Mouse (Mus musculus) liver, embryonic 16.5 days (tissue): ENCODE measurements around the gene Hexdc. TPM values are rescaled to one million over a fixed set of nuclear protein-coding genes. Genes with fewer than 3 reads are reported as not detected.

ENCODE experiments used
- ATAC-seq: fragments of 200-750 bp; cut with Nextera tagmentation; 2 replicates; pipeline ENCODE4 v1.8.0; 2017; ENCODE audit warnings: low read depth, mild to moderate bottlenecking, moderate number of reproducible peaks, moderate library complexity
- H3K27ac ChIP-seq: fragments of 300-500 bp; sonication (generic); 2 replicates; pipeline ENCODE4 v1.5.1; 2014; ENCODE audit warnings: mild to moderate bottlenecking, low read length
- H3K27me3 ChIP-seq: fragments of 300-500 bp; sonication (generic); 2 replicates; pipeline ENCODE4 v1.6.1; 2014; ENCODE audit warnings: low read depth, low read length, mixed read lengths; ENCODE audit not compliant: control insufficient read depth, insufficient read depth
- H3K36me3 ChIP-seq: fragments of 300-500 bp; sonication (generic); 2 replicates; pipeline ENCODE4 v1.6.1; 2014; ENCODE audit warnings: mild to moderate bottlenecking; ENCODE audit not compliant: control insufficient read depth, insufficient read depth
- H3K4me1 ChIP-seq: fragments of 300-500 bp; sonication (generic); 2 replicates; pipeline ENCODE4 v1.6.1; 2014; ENCODE audit warnings: low read depth, low read length, mixed read lengths; ENCODE audit not compliant: control insufficient read depth
- H3K4me2 ChIP-seq: fragments of 300-500 bp; sonication (generic); 2 replicates; pipeline ENCODE4 v1.6.1; 2014; ENCODE audit warnings: low read depth, low read length, mixed read lengths
- H3K4me3 ChIP-seq: fragments of 300-500 bp; sonication (generic); 2 replicates; pipeline ENCODE4 v1.5.1; 2014; ENCODE audit warnings: low read depth, mild to moderate bottlenecking, low read length
- H3K9ac ChIP-seq: fragments of 300-500 bp; sonication (generic); 2 replicates; pipeline ENCODE4 v1.6.1; 2014; ENCODE audit warnings: low read depth, low read length
- H3K9me3 ChIP-seq: fragments of 300-500 bp; sonication (generic); replicated peaks from 2 replicates; pipeline ENCODE4 v1.6.1; 2016; ENCODE audit warnings: low read length; ENCODE audit not compliant: control insufficient read depth
- WGBS: fragments of 180-500 bp; shearing (Covaris S2); extraction: QIAGEN DNeasy Blood & Tissue Kit; methylation state at CpG from one replicate; pipeline ENCODE4 v1.1.7; 2014; ENCODE audit not compliant: insufficient replicate concordance; 5-methylcytosine and 5-hydroxymethylcytosine counted together
- polyA plus RNA-seq: library from polyadenylated mRNA; unstranded; fragments of >200 nt; fragmentation: Nextera tagmentation; extraction: Ambion mirVana; gene quantifications from 2 replicates; pipeline ENCODE4 v1.2.1, GENCODE M21; 2015

Gene Hexdc
- polyA plus RNA-seq, result 2.9 and 3.1 TPM in 2 replicates

- Histone ChIP-seq H3K9me3 (no peaks in the 10 kb centered on the region), H3K4me1 (peaks cover 17% of the 10 kb centered on the region), H3K27ac (peak within 1 kb of the TSS; percentile 77), H3K9ac (peak within 1 kb of the TSS; percentile 76), H3K36me3 (no peaks in the 10 kb centered on the region), H3K27me3 (no peaks in the 10 kb centered on the region), H3K4me2 (peak within 1 kb of the TSS; percentile 88), H3K4me3 (peak within 1 kb of the TSS; percentile 86)
- peak; percentile 99 for ATAC-seq
- WGBS, result under 1% methylated on average over 70 of the region's 70 CpGs
Measured at GRCm38 (mm10) chr11:121204161-121205006, at the start of gene Hexdc, which contains the start of gene Ogfod3. Hexdc (plus strand) TSS chr11:121204433. Ogfod3 (minus strand) TSS chr11:121204711.

GRCm38 (mm10) chr11:121156411-121156891, 47.8 kb upstream of the Hexdc start:
- peak overlapping the region; percentile 31 for H3K4me3 ChIP-seq
- WGBS, result 4% methylated on average over 45 of the region's 45 CpGs

GRCm38 (mm10) chr11:121159971-121160370, 44.3 kb upstream of the Hexdc start, which contains the start of gene Uts2r:
Uts2r (plus strand) TSS chr11:121160271.
- Histone ChIP-seq H3K27me3 (peaks cover 32% of the 10 kb centered on the region), H3K36me3 (no peaks in the 10 kb centered on the region), H3K9me3 (no peaks in the 10 kb centered on the region), H3K4me3 (no peak within 1 kb of the TSS), H3K27ac (no peak within 1 kb of the TSS), H3K4me2 (no peak within 1 kb of the TSS), H3K9ac (no peak within 1 kb of the TSS), H3K4me1 (no peaks in the 10 kb centered on the region)
- WGBS, result 71% methylated on average over 5 of the region's 5 CpGs
- ATAC-seq, result no peak

More at GRCm38 (mm10) chr11:121156411-121156891, 47.8 kb upstream of the Hexdc start:
- no peak overlapping the region for H3K9ac ChIP-seq
- no peaks in the 10 kb centered on the region for H3K4me1 ChIP-seq
- ATAC-seq, result no peak
- peaks cover 36% of the 10 kb centered on the region for H3K27me3 ChIP-seq
- no peaks in the 10 kb centered on the region for H3K9me3 ChIP-seq
- peak overlapping the region; percentile 43 for H3K4me2 ChIP-seq
- no peaks in the 10 kb centered on the region for H3K36me3 ChIP-seq
- H3K27ac ChIP-seq, result no peak overlapping the region

GRCm38 (mm10) chr11:121160636-121161346, 43.4 kb upstream of the Hexdc start:
- Histone ChIP-seq H3K27me3 (peaks cover 24% of the 10 kb centered on the region), H3K4me2 (no peak overlapping the region), H3K36me3 (no peaks in the 10 kb centered on the region), H3K4me1 (no peaks in the 10 kb centered on the region), H3K4me3 (no peak overlapping the region), H3K9ac (no peak overlapping the region), H3K9me3 (no peaks in the 10 kb centered on the region), H3K27ac (no peak overlapping the region)
- no peak for ATAC-seq
- WGBS, result 80% methylated on average over 26 of the region's 26 CpGs

GRCm38 (mm10) chr11:121163751-121164150, 40.5 kb upstream of the Hexdc start:
- no peaks in the 10 kb centered on the region for H3K27me3 ChIP-seq
- no peak overlapping the region for H3K9ac ChIP-seq
- 69% methylated on average over 4 of the region's 4 CpGs for WGBS
- no peak overlapping the region for H3K4me2 ChIP-seq
- no peaks in the 10 kb centered on the region for H3K36me3 ChIP-seq
- H3K27ac ChIP-seq, result no peak overlapping the region
- ATAC-seq, result no peak
- no peaks in the 10 kb centered on the region for H3K4me1 ChIP-seq
- no peaks in the 10 kb centered on the region for H3K9me3 ChIP-seq
- no peak overlapping the region for H3K4me3 ChIP-seq

GRCm38 (mm10) chr11:121173203-121173602, 31.0 kb upstream of the Hexdc start:
- no peaks in the 10 kb centered on the region for H3K36me3 ChIP-seq
- H3K9ac ChIP-seq, result no peak overlapping the region
- no peaks in the 10 kb centered on the region for H3K27me3 ChIP-seq
- no peaks in the 10 kb centered on the region for H3K9me3 ChIP-seq
- H3K4me3 ChIP-seq, result no peak overlapping the region
- no peaks in the 10 kb centered on the region for H3K4me1 ChIP-seq
- no peak overlapping the region for H3K4me2 ChIP-seq
- ATAC-seq, result no peak
- WGBS, result 66% methylated on average over 5 of the region's 5 CpGs
- no peak overlapping the region for H3K27ac ChIP-seq

- Histone ChIP-seq H3K4me2 (no peak overlapping the region), H3K4me3 (no peak overlapping the region), H3K4me1 (no peaks in the 10 kb centered on the region), H3K9ac (no peak overlapping the region), H3K27me3 (no peaks in the 10 kb centered on the region), H3K36me3 (no peaks in the 10 kb centered on the region), H3K27ac (no peak overlapping the region), H3K9me3 (no peaks in the 10 kb centered on the region)
- ATAC-seq, result no peak
- 51% methylated on average over 3 of the region's 3 CpGs for WGBS
Measured at GRCm38 (mm10) chr11:121174234-121174633, 30.0 kb upstream of the Hexdc start.

GRCm38 (mm10) chr11:121176285-121177270, 27.7 kb upstream of the Hexdc start:
- ATAC-seq, result peak; percentile 58
- WGBS, result 46% methylated on average over 12 of the region's 12 CpGs
- Histone ChIP-seq H3K4me1 (no peaks in the 10 kb centered on the region), H3K27ac (no peak overlapping the region), H3K4me2 (no peak overlapping the region), H3K27me3 (no peaks in the 10 kb centered on the region), H3K4me3 (no peak overlapping the region), H3K9me3 (no peaks in the 10 kb centered on the region), H3K36me3 (no peaks in the 10 kb centered on the region), H3K9ac (no peak overlapping the region)
